Mouse (Mus musculus) olfactory bulb, adult 2 months (tissue): ENCODE measurements around the gene Ptch2.

ENCODE experiments used
- CTCF ChIP-seq: fragments of 200-500 bp; IDR thresholded peaks from 2 replicates; pipeline ENCODE4 v1.5.1; 2012; ENCODE audit warnings: low read depth, mild to moderate bottlenecking, low read length, moderate library complexity; ENCODE audit not compliant: insufficient read depth
- POLR2A ChIP-seq: fragments of 200-500 bp; IDR thresholded peaks from 2 replicates; pipeline ENCODE4 v1.6.1; 2012; ENCODE audit warnings: mild to moderate bottlenecking, low read depth, low read length, moderate library complexity; ENCODE audit not compliant: insufficient read depth

- no peak for TF ChIP-seq POLR2A
- no peak for TF ChIP-seq CTCF
Measured at GRCm38 (mm10) chr4:117056514-117056913, 39.4 kb upstream of the Ptch2 start.
